Mouse (Mus musculus) hindbrain, embryonic 11.5 days (tissue): Measurements from ENCODE around the gene Pnma1. TPM values are rescaled to one million over a fixed set of nuclear protein-coding genes. Genes with fewer than 3 reads are reported as not detected.
A peak's percentile ranks its signal among the peaks of the same experiment; 100 is the strongest.

ENCODE experiments used
- ATAC-seq: fragments of 200-750 bp; cut with Nextera tagmentation; 2 replicates; pipeline ENCODE4 v1.8.0; 2017; ENCODE audit warnings: mild to moderate bottlenecking, moderate TSS enrichment, moderate library complexity; ENCODE audit not compliant: low FRiP score
- DNase-seq: peaks from one replicate; pipeline ENCODE4 v3.0.0-alpha.2; 2015; ENCODE audit warnings: low spot score
- H3K27ac ChIP-seq: fragments of 300-500 bp; sonication (generic); 2 replicates; pipeline ENCODE4 v1.5.1; 2014; ENCODE audit warnings: mild to moderate bottlenecking, low read depth, low read length
- H3K27me3 ChIP-seq: fragments of 300-500 bp; sonication (generic); 2 replicates; pipeline ENCODE4 v1.6.1; 2014; ENCODE audit warnings: mild to moderate bottlenecking, low read length, moderate library complexity, mixed read lengths; ENCODE audit not compliant: control insufficient read depth, insufficient read depth
- H3K36me3 ChIP-seq: fragments of 300-500 bp; sonication (generic); 2 replicates; pipeline ENCODE4 v1.6.1; 2014; ENCODE audit warnings: mild to moderate bottlenecking, low read length, moderate library complexity, mixed read lengths; ENCODE audit not compliant: control insufficient read depth, insufficient read depth
- H3K4me1 ChIP-seq: fragments of 300-500 bp; sonication (generic); replicated peaks from 2 replicates; pipeline ENCODE4 v1.6.1; 2014; ENCODE audit warnings: low read length, mixed read lengths; ENCODE audit not compliant: control insufficient read depth, insufficient read depth
- H3K4me2 ChIP-seq: fragments of 300-500 bp; sonication (generic); replicated peaks from 2 replicates; pipeline ENCODE4 v1.6.1; 2014; ENCODE audit warnings: mild to moderate bottlenecking, low read depth, low read length
- H3K4me3 ChIP-seq: fragments of 300-500 bp; sonication (generic); 2 replicates; pipeline ENCODE4 v1.5.1; 2014; ENCODE audit warnings: low read depth, low read length
- H3K9ac ChIP-seq: fragments of 300-500 bp; sonication (generic); 2 replicates; pipeline ENCODE4 v1.6.1; 2014; ENCODE audit warnings: low read depth, low read length
- H3K9me3 ChIP-seq: fragments of 300-500 bp; sonication (generic); 2 replicates; pipeline ENCODE4 v1.6.1; 2016; ENCODE audit warnings: low read length; ENCODE audit not compliant: control insufficient read depth
- WGBS: fragments of 180-500 bp; shearing (Covaris S2); extraction: QIAGEN DNeasy Blood & Tissue Kit; methylation state at CpG from one replicate; pipeline ENCODE4 v1.1.7; 2014; 5-methylcytosine and 5-hydroxymethylcytosine counted together
- polyA plus RNA-seq: library from polyadenylated mRNA; unstranded; fragments of >200 nt; fragmentation: Nextera tagmentation; extraction: Ambion mirVana; gene quantifications from 2 replicates; pipeline ENCODE4 v1.2.1, GENCODE M21; 2014

Pnma1 gene
- polyA plus RNA-seq, 1 experiment from 2014 or later: 2.6 TPM

DNA sequence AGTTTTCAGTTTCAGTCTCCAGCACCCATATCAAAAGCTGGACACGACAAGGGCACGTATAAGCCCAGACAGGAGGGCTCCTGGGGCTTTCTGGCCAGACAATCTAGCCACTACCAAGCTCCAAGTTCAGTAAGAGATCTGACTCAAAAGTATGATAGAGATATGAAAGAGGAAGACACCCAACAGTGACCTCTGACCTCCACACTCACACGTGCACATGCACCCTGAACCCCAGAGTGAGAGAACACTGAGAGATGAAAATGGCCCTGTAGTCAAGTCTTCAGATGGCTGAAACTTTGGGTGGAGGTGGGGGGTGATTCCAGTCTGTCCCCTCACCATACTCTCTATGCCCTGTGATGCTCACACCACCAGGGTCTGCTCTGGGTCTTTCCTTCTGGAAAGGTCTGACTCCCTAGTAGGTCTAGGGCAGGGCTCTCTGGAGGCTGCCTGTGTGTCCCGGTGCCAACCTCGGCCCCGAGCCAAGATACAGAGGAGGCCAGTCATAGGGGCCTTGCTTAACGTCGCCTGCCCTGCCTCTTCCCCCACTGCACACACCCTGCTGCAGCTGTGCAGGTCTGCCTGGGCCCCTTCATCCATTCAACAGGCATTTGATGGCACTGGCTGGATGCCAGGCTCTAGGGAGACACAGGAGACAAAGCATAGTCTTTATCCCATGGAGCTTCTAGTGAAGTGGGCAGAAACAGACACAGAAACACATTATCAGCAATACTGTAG is 32.6 kb upstream of the Pnma1 start:
- H3K36me3 ChIP-seq: no peaks in the 10 kb centered on the region
- ATAC-seq (peak; percentile 47), DNase-seq (no peak)
- H3K27ac ChIP-seq: no peak overlapping the region
- no peak overlapping the region for H3K4me2 ChIP-seq
- H3K4me3 ChIP-seq: no peak overlapping the region
- H3K9me3 ChIP-seq: no peaks in the 10 kb centered on the region
- 76% methylated on average over 8 of the region's 8 CpGs for WGBS
- H3K9ac ChIP-seq: no peak overlapping the region
- H3K27me3 ChIP-seq: no peaks in the 10 kb centered on the region
- peaks cover 19% of the 10 kb centered on the region for H3K4me1 ChIP-seq

DNA sequence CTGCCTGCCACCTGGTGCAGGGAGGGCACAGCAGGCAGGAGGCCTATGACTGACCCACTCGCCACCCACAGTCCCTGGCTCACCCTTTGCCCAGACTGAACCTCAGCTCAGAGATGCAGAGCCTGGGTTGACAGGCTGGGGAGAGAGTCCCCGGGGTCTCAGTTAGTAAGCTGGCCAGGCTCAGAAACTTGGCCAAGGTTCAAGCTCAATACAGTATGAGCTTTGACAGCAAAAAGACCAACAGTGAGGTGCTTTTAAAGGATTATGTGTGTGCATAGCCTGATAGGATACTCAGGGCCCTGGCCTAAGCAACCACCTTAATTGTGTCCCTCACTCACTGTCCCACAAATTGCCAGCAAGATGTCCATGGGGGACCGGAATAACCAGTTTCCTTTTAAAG is 31.8 kb upstream of the Pnma1 start:
- WGBS: 88% methylated on average over 3 of the region's 3 CpGs
- peaks cover 19% of the 10 kb centered on the region for H3K4me1 ChIP-seq
- DNase-seq: no peak
- no peak overlapping the region for H3K9ac ChIP-seq
- no peaks in the 10 kb centered on the region for H3K27me3 ChIP-seq
- no peak for ATAC-seq
- H3K4me2 ChIP-seq: no peak overlapping the region
- no peaks in the 10 kb centered on the region for H3K36me3 ChIP-seq
- no peak overlapping the region for H3K27ac ChIP-seq
- H3K9me3 ChIP-seq: no peaks in the 10 kb centered on the region
- H3K4me3 ChIP-seq: no peak overlapping the region

DNA sequence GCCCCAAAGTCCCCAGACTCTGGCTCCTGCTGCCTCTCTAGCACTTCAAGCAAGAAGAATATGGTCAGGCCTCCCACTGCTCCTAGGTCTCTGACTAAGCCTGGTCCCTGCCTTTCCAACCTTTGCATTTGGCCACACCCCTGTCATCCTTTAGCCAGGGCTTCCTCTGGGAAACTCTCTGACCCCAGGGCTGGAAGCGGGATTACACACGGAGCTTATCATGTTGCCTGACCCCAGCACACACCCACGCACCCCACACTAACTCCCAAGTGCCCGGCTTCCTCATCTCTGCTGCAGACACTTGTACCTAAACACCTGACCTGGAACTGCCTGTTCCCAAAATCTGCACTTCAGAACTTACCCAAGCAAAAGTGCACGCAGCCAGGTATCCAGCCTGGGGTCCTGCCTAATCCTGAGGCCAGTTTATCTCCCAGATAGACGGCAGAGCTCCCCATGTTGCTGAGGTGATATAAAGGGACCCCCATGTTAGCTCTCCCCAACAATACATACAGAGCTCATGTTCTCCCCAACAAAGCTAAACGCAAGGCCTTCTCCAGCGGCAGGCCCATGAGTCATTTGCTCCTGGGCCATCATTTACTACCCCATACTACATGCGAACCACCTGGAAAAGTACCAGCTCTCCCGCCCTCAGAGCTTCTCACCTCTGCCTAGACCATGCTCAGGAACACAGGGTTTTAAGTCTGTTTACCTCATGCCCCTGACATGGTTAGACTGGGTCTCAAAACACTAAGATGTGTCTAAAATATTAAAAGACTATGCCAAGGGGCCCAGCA is 30.6 kb upstream of the Pnma1 start:
- Histone ChIP-seq H3K27ac (no peak overlapping the region; the same call in 1 of the 2 replicates), H3K36me3 (no peaks in the 10 kb centered on the region), H3K9ac (no peak overlapping the region), H3K9me3 (no peaks in the 10 kb centered on the region), H3K4me1 (peaks cover 19% of the 10 kb centered on the region), H3K4me2 (no peak overlapping the region), H3K4me3 (no peak overlapping the region), H3K27me3 (no peaks in the 10 kb centered on the region)
- WGBS: 70% methylated on average over 10 of the region's 10 CpGs
- DNase-seq (no peak), ATAC-seq (no peak)

DNA sequence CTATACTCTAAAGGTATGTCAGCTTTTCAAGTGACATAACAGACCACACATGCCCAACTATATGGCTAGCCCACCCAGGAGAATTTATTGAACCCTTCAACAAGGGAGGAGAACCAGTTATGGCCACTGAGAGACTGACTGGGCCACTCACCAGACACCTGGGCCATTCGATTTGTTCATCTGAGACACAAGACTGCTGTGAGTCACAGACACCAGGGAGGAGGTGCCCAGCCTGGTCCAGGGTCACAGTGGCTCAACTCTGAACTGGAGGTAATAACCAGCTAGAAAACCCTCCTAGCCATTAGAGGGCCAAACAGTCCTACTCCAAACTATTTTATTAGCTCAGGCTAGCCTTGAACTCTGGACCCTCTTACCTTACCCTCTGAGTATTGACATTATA is 29.8 kb upstream of the Pnma1 start:
- 35% methylated on average over 1 of the region's 1 CpGs for WGBS
- Histone ChIP-seq H3K9me3 (no peaks in the 10 kb centered on the region), H3K27me3 (no peaks in the 10 kb centered on the region), H3K9ac (no peak overlapping the region), H3K27ac (no peak overlapping the region), H3K4me3 (no peak overlapping the region), H3K4me2 (no peak overlapping the region), H3K4me1 (peaks cover 19% of the 10 kb centered on the region), H3K36me3 (peaks cover 2% of the 10 kb centered on the region; the same call in 1 of the 2 replicates)
- no peak for ATAC-seq
- no peak for DNase-seq

DNA sequence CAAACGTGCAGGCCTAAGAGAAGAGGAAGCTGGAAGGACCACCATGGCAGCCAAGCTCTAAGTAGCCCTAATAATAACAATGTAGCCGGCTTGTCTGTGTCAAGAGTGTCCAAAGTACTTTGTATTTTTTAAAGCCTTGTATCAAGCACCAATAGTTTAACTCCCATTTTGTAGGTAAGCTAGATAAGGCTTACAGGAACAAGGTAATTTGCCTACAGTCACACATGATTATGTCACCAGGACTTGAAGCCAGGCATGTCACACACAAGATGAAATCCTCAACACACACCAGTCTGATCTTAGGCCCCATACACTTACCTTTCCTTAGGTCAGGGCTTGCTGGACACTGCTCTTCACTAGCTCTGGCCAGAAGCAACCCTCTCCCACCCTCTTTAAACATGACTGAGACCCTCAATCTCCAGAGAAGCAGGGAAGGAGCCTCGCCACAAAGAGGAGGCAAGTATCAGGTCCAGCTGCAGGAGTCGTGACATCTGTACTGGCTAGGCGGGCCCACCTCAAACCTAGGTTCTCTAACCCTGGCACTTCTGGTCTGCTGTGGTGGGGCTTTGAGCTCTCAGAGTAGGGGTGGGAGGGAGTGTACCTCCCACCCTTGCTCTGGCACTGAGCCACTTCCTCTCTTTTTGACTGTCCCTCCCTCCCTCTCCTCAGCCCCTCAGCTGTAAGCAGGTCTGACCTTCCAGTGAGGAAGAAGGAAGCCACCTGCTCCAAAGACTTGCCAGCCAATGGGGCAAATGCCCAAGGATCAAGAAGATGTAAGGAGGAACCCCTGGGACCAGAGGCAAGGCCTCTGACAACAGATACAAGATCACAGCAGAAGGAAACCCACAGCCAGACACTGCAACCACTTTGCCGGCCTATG is 28.8 kb upstream of the Pnma1 start:
- Histone ChIP-seq H3K9ac (0 out of 2 replicates have a peak overlapping the region, but pooled peaks have one; percentile 11), H3K36me3 (peaks cover 6% of the 10 kb centered on the region; the same call in 1 of the 2 replicates), H3K27me3 (no peaks in the 10 kb centered on the region), H3K9me3 (no peaks in the 10 kb centered on the region), H3K4me1 (peaks cover 19% of the 10 kb centered on the region), H3K27ac (peak overlapping the region; percentile 39; the same call in 1 of the 2 replicates), H3K4me2 (no peak overlapping the region), H3K4me3 (no peak overlapping the region)
- no peak for DNase-seq
- WGBS: 33% methylated on average over 6 of the region's 6 CpGs
- ATAC-seq: no peak

DNA sequence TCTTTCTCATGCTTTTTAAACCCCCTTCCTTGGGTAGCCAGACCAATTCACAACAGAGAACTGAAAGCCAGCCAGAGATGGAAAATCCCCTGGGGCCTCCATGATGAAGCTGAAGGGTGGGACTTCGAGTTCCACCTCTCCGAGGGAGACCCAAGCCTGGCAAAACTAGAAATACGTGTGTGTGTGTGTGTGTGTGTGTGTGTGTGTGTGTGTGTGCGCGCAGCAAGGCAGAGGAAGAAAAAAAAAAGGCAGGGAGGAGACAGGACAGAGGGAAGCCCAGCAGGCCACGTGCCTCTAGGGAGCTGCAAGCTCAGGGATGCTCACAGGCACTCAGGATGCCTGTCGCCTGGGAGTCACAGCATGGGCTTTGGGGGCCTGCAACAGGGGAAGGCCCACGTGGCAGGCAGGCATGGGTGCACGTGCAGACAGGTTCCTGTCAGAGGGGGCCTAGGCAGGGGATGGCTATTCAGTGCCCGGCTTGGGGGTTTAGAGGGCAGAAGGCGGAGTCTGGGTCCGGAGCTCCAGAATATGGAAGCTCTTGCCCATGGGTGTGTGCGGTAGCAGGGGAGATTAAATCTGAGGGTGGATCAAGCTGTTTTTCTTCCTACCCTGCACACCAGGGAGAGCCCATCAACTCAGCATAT is 28.0 kb upstream of the Pnma1 start:
- WGBS: 5% methylated on average over 11 of the region's 13 CpGs
- H3K4me3 ChIP-seq: peak overlapping the region; percentile 24
- peak overlapping the region; percentile 65 for H3K27ac ChIP-seq
- peak overlapping the region; percentile 38 for H3K9ac ChIP-seq
- peaks cover 6% of the 10 kb centered on the region; the same call in 1 of the 2 replicates for H3K36me3 ChIP-seq
- H3K27me3 ChIP-seq: no peaks in the 10 kb centered on the region
- H3K4me2 ChIP-seq: peak overlapping the region; percentile 37
- ATAC-seq (peak; percentile 37; the same call in 1 of the 2 replicates), DNase-seq (no peak)
- H3K9me3 ChIP-seq: no peaks in the 10 kb centered on the region
- peaks cover 16% of the 10 kb centered on the region for H3K4me1 ChIP-seq

DNA sequence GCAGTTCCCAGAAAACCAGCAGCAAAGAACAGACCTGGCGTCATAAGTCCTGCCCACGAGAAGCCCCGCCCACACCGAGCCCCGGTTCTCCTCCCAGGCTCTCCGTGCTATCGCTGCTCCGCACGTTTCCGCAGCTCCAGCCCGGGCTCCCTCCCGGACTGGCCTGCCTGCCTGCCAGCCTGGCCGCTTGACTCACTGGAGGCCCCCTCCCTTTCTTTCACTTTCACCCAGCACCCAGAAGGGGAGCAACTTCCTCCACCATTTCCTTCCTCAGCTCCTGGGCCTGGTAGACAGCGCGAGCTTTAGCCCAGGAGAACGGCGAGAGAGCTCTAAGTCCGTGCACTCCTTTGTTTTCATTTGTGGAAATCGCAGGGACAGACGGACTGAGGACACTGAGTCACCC is 27.4 kb upstream of the Pnma1 start:
- H3K9ac ChIP-seq: peak overlapping the region; percentile 38
- peaks cover 6% of the 10 kb centered on the region; the same call in 1 of the 2 replicates for H3K36me3 ChIP-seq
- WGBS: under 1% methylated on average over 20 of the region's 20 CpGs
- H3K4me3 ChIP-seq: peak overlapping the region; percentile 24
- H3K9me3 ChIP-seq: no peaks in the 10 kb centered on the region
- peak; percentile 77 for DNase-seq
- H3K27me3 ChIP-seq: no peaks in the 10 kb centered on the region
- H3K4me1 ChIP-seq: peaks cover 14% of the 10 kb centered on the region
- peak overlapping the region; percentile 65 for H3K27ac ChIP-seq
- peak; percentile 75; the same call in 1 of the 2 replicates for ATAC-seq
- H3K4me2 ChIP-seq: peak overlapping the region; percentile 37

DNA sequence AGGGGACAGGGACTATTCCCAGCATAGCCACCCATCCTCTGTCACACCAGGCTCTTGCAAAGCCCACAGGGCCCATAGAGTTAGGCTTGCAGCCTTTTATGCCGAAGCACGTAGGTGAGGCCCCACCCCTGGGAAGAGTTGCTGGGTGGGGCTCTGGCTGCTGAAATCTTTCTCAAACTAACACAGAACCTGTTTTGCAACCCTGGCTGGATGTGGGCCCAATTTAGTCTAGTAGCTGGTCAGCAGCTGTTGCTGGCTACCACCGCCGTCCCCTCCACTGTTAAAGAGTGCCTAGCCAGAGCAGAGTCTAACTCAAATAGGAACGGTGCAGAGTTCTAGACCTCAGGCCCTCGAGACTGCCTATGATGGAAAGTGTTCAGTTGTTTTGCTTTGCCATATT is 26.6 kb upstream of the Pnma1 start:
- Histone ChIP-seq H3K27ac (no peak overlapping the region), H3K9ac (no peak overlapping the region), H3K4me1 (peaks cover 14% of the 10 kb centered on the region), H3K27me3 (no peaks in the 10 kb centered on the region), H3K9me3 (no peaks in the 10 kb centered on the region), H3K36me3 (peaks cover 6% of the 10 kb centered on the region; the same call in 1 of the 2 replicates), H3K4me2 (no peak overlapping the region), H3K4me3 (no peak overlapping the region)
- 82% methylated on average over 6 of the region's 6 CpGs for WGBS
- ATAC-seq (no peak), DNase-seq (no peak)
